Mouse (Mus musculus) cerebellum, adult 9-10 months (tissue): ENCODE data around the gene Irf2bpl.

Source experiments
- DNase-seq: peaks from one replicate; pipeline ENCODE4 v3.0.0; 2022

The Irf2bpl gene

GRCm38 (mm10) chr12:86883280-86884196, 1.1 kb downstream of the Irf2bpl start:
- DNase-seq, result peak; percentile 79

- DNase-seq, result no peak
Observed at GRCm38 (mm10) chr12:86883019-86883279, 1.6 kb downstream of the Irf2bpl start.

GRCm38 (mm10) chr12:86882279-86883018, 2.1 kb downstream of the Irf2bpl start:
- peak; percentile 73 for DNase-seq

- peak; percentile 47 for DNase-seq
Observed at GRCm38 (mm10) chr12:86881809-86882278, 2.8 kb downstream of the Irf2bpl start.

- DNase-seq, result peak; percentile 51
Observed at GRCm38 (mm10) chr12:86880090-86880723, 4.4 kb downstream of the Irf2bpl start.

- DNase-seq, result no peak
Observed at GRCm38 (mm10) chr12:86879446-86880085, 5.0 kb downstream of the Irf2bpl start.

GRCm38 (mm10) chr12:86878426-86879353, 5.9 kb downstream of the Irf2bpl start:
- no peak for DNase-seq

GRCm38 (mm10) chr12:86876981-86877380, 7.6 kb downstream of the Irf2bpl start:
- no peak for DNase-seq

GRCm38 (mm10) chr12:86876116-86876515, 8.5 kb downstream of the Irf2bpl start:
- DNase-seq, result no peak

GRCm38 (mm10) chr12:86872335-86873040, 12.1 kb downstream of the Irf2bpl start:
- DNase-seq, result no peak

GRCm38 (mm10) chr12:86871666-86872334, 12.8 kb downstream of the Irf2bpl start:
- DNase-seq, result no peak

GRCm38 (mm10) chr12:86870996-86871395, 13.6 kb downstream of the Irf2bpl start:
- no peak for DNase-seq

GRCm38 (mm10) chr12:86869761-86870160, 14.8 kb downstream of the Irf2bpl start:
- DNase-seq, result no peak

- peak; percentile 84 for DNase-seq
Observed at GRCm38 (mm10) chr12:86867271-86868223, 17.1 kb downstream of the Irf2bpl start.

- DNase-seq, result no peak
Observed at GRCm38 (mm10) chr12:86864316-86865020, 20.1 kb downstream of the Irf2bpl start.

GRCm38 (mm10) chr12:86859924-86860790, 24.4 kb downstream of the Irf2bpl start:
- no peak for DNase-seq

- no peak for DNase-seq
Observed at GRCm38 (mm10) chr12:86858983-86859872, 25.4 kb downstream of the Irf2bpl start.
